Mouse (Mus musculus): ENCODE data around the gene Kel. TPM values are rescaled to one million over a fixed set of nuclear protein-coding genes. Genes with fewer than 3 reads are reported as not detected.

Kel gene
- polyA plus RNA-seq, 1 experiment from 2014 or later: 0.81 TPM

GRCm38 (mm10) chr6:41685596-41685995 is 18.5 kb downstream of the Kel start:
- no peak for ATAC-seq
- Histone ChIP-seq H3K4me1 (no peaks in the 10 kb centered on the region), H3K4me2 (no peak overlapping the region), H3K9ac (no peak overlapping the region), H3K9me3 (replicated peaks) (no peaks in the 10 kb centered on the region), H3K27ac (no peak overlapping the region), H3K27me3 (no peaks in the 10 kb centered on the region), H3K36me3 (ENCODE audit: poor library complexity, severe bottlenecking) (no peaks in the 10 kb centered on the region), H3K4me3 (no peak overlapping the region)
- 93% methylated on average over 3 of the region's 3 CpGs for WGBS

- Histone ChIP-seq H3K4me3 (no peak overlapping the region), H3K9me3 (replicated peaks) (no peaks in the 10 kb centered on the region), H3K4me1 (no peaks in the 10 kb centered on the region), H3K27me3 (no peaks in the 10 kb centered on the region), H3K27ac (no peak overlapping the region), H3K4me2 (no peak overlapping the region), H3K36me3 (ENCODE audit: poor library complexity, severe bottlenecking) (no peaks in the 10 kb centered on the region), H3K9ac (no peak overlapping the region)
- ATAC-seq: no peak
- WGBS: 89% methylated on average over 5 of the region's 5 CpGs
Observed at GRCm38 (mm10) chr6:41684911-41685310, 19.2 kb downstream of the Kel start.

GRCm38 (mm10) chr6:41684131-41684530 is 20.0 kb downstream of the Kel start, which contains the start of gene Llcfc1:
TSS of gene Llcfc1 (plus strand) at chr6:41684431.
- ATAC-seq: no peak
- Histone ChIP-seq H3K27ac (no peak within 1 kb of the TSS), H3K4me3 (no peak within 1 kb of the TSS), H3K4me1 (no peaks in the 10 kb centered on the region), H3K4me2 (no peak within 1 kb of the TSS), H3K36me3 (ENCODE audit: poor library complexity, severe bottlenecking) (no peaks in the 10 kb centered on the region), H3K9me3 (replicated peaks) (no peaks in the 10 kb centered on the region), H3K9ac (no peak within 1 kb of the TSS), H3K27me3 (no peaks in the 10 kb centered on the region)
- 88% methylated on average over 2 of the region's 2 CpGs for WGBS

- H3K9ac ChIP-seq: no peak overlapping the region
- H3K27me3 ChIP-seq: no peaks in the 10 kb centered on the region
- H3K4me1 ChIP-seq: no peaks in the 10 kb centered on the region
- no peak for ATAC-seq
- no peaks in the 10 kb centered on the region for H3K36me3 ChIP-seq (ENCODE audit: poor library complexity, severe bottlenecking)
- no peak overlapping the region for H3K4me3 ChIP-seq
- H3K4me2 ChIP-seq: no peak overlapping the region
- no peak overlapping the region for H3K27ac ChIP-seq
- H3K9me3 ChIP-seq (replicated peaks): no peaks in the 10 kb centered on the region
- WGBS: 86% methylated on average over 5 of the region's 5 CpGs
Observed at GRCm38 (mm10) chr6:41681656-41682055, 22.5 kb downstream of the Kel start.

GRCm38 (mm10) chr6:41680669-41681068 is 23.5 kb downstream of the Kel start, which contains the start of gene Trpv5:
TSS of gene Trpv5 (minus strand) at chr6:41680769.
- 87% methylated on average over 1 of the region's 1 CpGs for WGBS
- no peaks in the 10 kb centered on the region for H3K4me1 ChIP-seq
- no peak within 1 kb of the TSS for H3K4me3 ChIP-seq
- ATAC-seq: no peak
- no peak within 1 kb of the TSS for H3K9ac ChIP-seq
- H3K4me2 ChIP-seq: no peak within 1 kb of the TSS
- H3K9me3 ChIP-seq (replicated peaks): no peaks in the 10 kb centered on the region
- H3K36me3 ChIP-seq (ENCODE audit: poor library complexity, severe bottlenecking): no peaks in the 10 kb centered on the region
- no peaks in the 10 kb centered on the region for H3K27me3 ChIP-seq
- no peak within 1 kb of the TSS for H3K27ac ChIP-seq

GRCm38 (mm10) chr6:41676530-41676929 is 27.6 kb downstream of the Kel start:
- H3K4me3 ChIP-seq: no peak overlapping the region
- no peak for ATAC-seq
- H3K27me3 ChIP-seq: no peaks in the 10 kb centered on the region
- H3K4me1 ChIP-seq: no peaks in the 10 kb centered on the region
- no peaks in the 10 kb centered on the region for H3K9me3 ChIP-seq (replicated peaks)
- H3K27ac ChIP-seq: no peak overlapping the region
- no peak overlapping the region for H3K9ac ChIP-seq
- no peaks in the 10 kb centered on the region for H3K36me3 ChIP-seq (ENCODE audit: poor library complexity, severe bottlenecking)
- WGBS: 85% methylated on average over 2 of the region's 2 CpGs
- H3K4me2 ChIP-seq: no peak overlapping the region

- no peak overlapping the region for H3K9ac ChIP-seq
- H3K27ac ChIP-seq: no peak overlapping the region
- no peaks in the 10 kb centered on the region for H3K4me1 ChIP-seq
- H3K9me3 ChIP-seq (replicated peaks): no peaks in the 10 kb centered on the region
- no peak overlapping the region for H3K4me2 ChIP-seq
- H3K27me3 ChIP-seq: no peaks in the 10 kb centered on the region
- no peak overlapping the region for H3K4me3 ChIP-seq
- H3K36me3 ChIP-seq (ENCODE audit: poor library complexity, severe bottlenecking): no peaks in the 10 kb centered on the region
- 27% methylated on average over 2 of the region's 2 CpGs for WGBS
- ATAC-seq: no peak
Observed at GRCm38 (mm10) chr6:41662320-41662719, 41.8 kb downstream of the Kel start.

- 82% methylated on average over 1 of the region's 1 CpGs for WGBS
- no peaks in the 10 kb centered on the region for H3K9me3 ChIP-seq (replicated peaks)
Observed at GRCm38 (mm10) chr6:41658487-41658886, 45.7 kb downstream of the Kel start.

GRCm38 (mm10) chr6:41654648-41655047 is 49.5 kb downstream of the Kel start:
- no peak overlapping the region for H3K4me2 ChIP-seq
- no peaks in the 10 kb centered on the region for H3K36me3 ChIP-seq (ENCODE audit: poor library complexity, severe bottlenecking)
- no peak overlapping the region for H3K27ac ChIP-seq
- 90% methylated on average over 8 of the region's 8 CpGs for WGBS
- no peak overlapping the region for H3K4me3 ChIP-seq
- H3K4me1 ChIP-seq: no peaks in the 10 kb centered on the region
- no peak for ATAC-seq
- no peaks in the 10 kb centered on the region for H3K27me3 ChIP-seq
- H3K9me3 ChIP-seq (replicated peaks): no peaks in the 10 kb centered on the region
- H3K9ac ChIP-seq: no peak overlapping the region

More at GRCm38 (mm10) chr6:41658487-41658886, 45.7 kb downstream of the Kel start:
- Histone ChIP-seq H3K9ac (no peak overlapping the region), H3K4me1 (no peaks in the 10 kb centered on the region), H3K4me3 (no peak overlapping the region), H3K27ac (no peak overlapping the region), H3K36me3 (ENCODE audit: poor library complexity, severe bottlenecking) (no peaks in the 10 kb centered on the region), H3K4me2 (no peak overlapping the region), H3K27me3 (no peaks in the 10 kb centered on the region)
- ATAC-seq: no peak

- WGBS: 95% methylated on average over 5 of the region's 5 CpGs
Observed at GRCm38 (mm10) chr6:41653173-41653572, 51.0 kb downstream of the Kel start.

GRCm38 (mm10) chr6:41646672-41647071 is 57.5 kb downstream of the Kel start:
- Histone ChIP-seq H3K9me3 (replicated peaks) (no peaks in the 10 kb centered on the region), H3K27ac (no peak overlapping the region), H3K9ac (no peak overlapping the region), H3K4me2 (no peak overlapping the region), H3K4me1 (no peaks in the 10 kb centered on the region), H3K27me3 (no peaks in the 10 kb centered on the region), H3K36me3 (ENCODE audit: poor library complexity, severe bottlenecking) (no peaks in the 10 kb centered on the region), H3K4me3 (no peak overlapping the region)
- ATAC-seq: no peak

More at GRCm38 (mm10) chr6:41653173-41653572, 51.0 kb downstream of the Kel start:
- H3K9ac ChIP-seq: no peak overlapping the region
- H3K36me3 ChIP-seq (ENCODE audit: poor library complexity, severe bottlenecking): no peaks in the 10 kb centered on the region
- no peaks in the 10 kb centered on the region for H3K9me3 ChIP-seq (replicated peaks)
- no peak overlapping the region for H3K4me3 ChIP-seq
- no peak overlapping the region for H3K4me2 ChIP-seq
- no peaks in the 10 kb centered on the region for H3K27me3 ChIP-seq
- no peak for ATAC-seq
- no peaks in the 10 kb centered on the region for H3K4me1 ChIP-seq
- no peak overlapping the region for H3K27ac ChIP-seq

- Histone ChIP-seq H3K27me3 (no peaks in the 10 kb centered on the region), H3K9me3 (replicated peaks) (no peaks in the 10 kb centered on the region), H3K4me1 (no peaks in the 10 kb centered on the region), H3K4me3 (no peak overlapping the region), H3K9ac (no peak overlapping the region), H3K4me2 (no peak overlapping the region), H3K36me3 (ENCODE audit: poor library complexity, severe bottlenecking) (no peaks in the 10 kb centered on the region), H3K27ac (no peak overlapping the region)
- no peak for ATAC-seq
- 82% methylated on average over 3 of the region's 3 CpGs for WGBS
Observed at GRCm38 (mm10) chr6:41646220-41646619, 57.9 kb downstream of the Kel start.

GRCm38 (mm10) chr6:41643227-41643626 is 60.9 kb downstream of the Kel start:
- no peak overlapping the region for H3K27ac ChIP-seq
- no peak for ATAC-seq
- no peak overlapping the region for H3K9ac ChIP-seq
- no peaks in the 10 kb centered on the region for H3K36me3 ChIP-seq (ENCODE audit: poor library complexity, severe bottlenecking)
- no peak overlapping the region for H3K4me3 ChIP-seq
- WGBS: 96% methylated on average over 3 of the region's 3 CpGs
- H3K27me3 ChIP-seq: no peaks in the 10 kb centered on the region
- H3K4me1 ChIP-seq: no peaks in the 10 kb centered on the region
- no peaks in the 10 kb centered on the region for H3K9me3 ChIP-seq (replicated peaks)
- no peak overlapping the region for H3K4me2 ChIP-seq
